Mouse (Mus musculus): ENCODE data around the gene Lhfpl2. TPM values are rescaled to one million over a fixed set of nuclear protein-coding genes. Genes with fewer than 3 reads are reported as not detected.

Lhfpl2 gene
- polyA plus RNA-seq, 1 experiment: 15.5 TPM

GRCm38 (mm10) chr13:94086090-94086808, 28.7 kb downstream of the Lhfpl2 start:
- peaks cover 51% of the 10 kb centered on the region for H3K36me3 ChIP-seq (ENCODE audit: control insufficient read depth, insufficient read depth)
- H3K4me3 ChIP-seq (ENCODE audit: insufficient read depth, poor library complexity, severe bottlenecking): no peak overlapping the region
- TF ChIP-seq USF1 (IDR thresholded peaks at IDR 0.05; ENCODE audit: low read depth) (no peak), MYOG (IDR thresholded peaks at IDR 0.05; ENCODE audit: control insufficient read depth, extremely low read depth, insufficient read length) (no peak), CEBPB (IDR thresholded peaks at IDR 0.05; ENCODE audit: low read depth) (no peak), MYOD1 (IDR thresholded peaks at IDR 0.05; ENCODE audit: control insufficient read depth, insufficient read length, low read depth) (no peak), MAX (IDR thresholded peaks at IDR 0.05) (no peak), CTCF (IDR thresholded peaks at IDR 0.05; ENCODE audit: control insufficient read depth, insufficient read depth, insufficient read length) (no peak), FOSL1 (IDR thresholded peaks at IDR 0.05; ENCODE audit: insufficient read depth, low read length, poor library complexity, severe bottlenecking) (no peak)
- H3K79me3 ChIP-seq (ENCODE audit: low read depth): peaks cover 45% of the 10 kb centered on the region
- H3ac ChIP-seq (ENCODE audit: control insufficient read depth, insufficient read length, low read depth): no peak overlapping the region
- H3K27me3 ChIP-seq (ENCODE audit: control insufficient read depth, insufficient read depth, insufficient read length): no peaks in the 10 kb centered on the region
- H3K79me2 ChIP-seq (ENCODE audit: control insufficient read depth, insufficient read depth): peaks cover 94% of the 10 kb centered on the region

DNA sequence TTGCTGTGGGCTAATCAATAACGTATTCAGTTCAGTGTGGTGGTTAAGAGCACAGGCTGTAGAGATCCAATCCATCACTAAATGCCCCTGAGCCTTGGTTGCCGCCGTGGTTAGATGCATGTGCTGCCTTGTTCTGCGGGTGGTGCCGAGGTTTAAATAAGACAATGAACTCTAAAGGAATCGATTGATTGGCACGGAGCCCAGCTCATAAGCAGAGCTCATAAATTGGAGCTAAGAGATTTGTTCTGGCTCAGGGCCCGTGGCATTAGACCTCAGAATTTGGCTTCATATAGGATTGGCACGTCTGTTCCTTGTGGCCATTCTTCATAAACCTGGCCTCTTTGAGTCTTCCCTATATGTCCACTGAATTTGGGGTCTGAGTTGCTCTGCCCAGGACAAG, 29.5 kb downstream of the Lhfpl2 start:
- Histone ChIP-seq H3K79me3 (ENCODE audit: low read depth) (peaks cover 45% of the 10 kb centered on the region), H3K79me2 (ENCODE audit: control insufficient read depth, insufficient read depth) (peaks cover 97% of the 10 kb centered on the region), H3K4me3 (ENCODE audit: insufficient read depth, poor library complexity, severe bottlenecking) (no peak overlapping the region), H3K27me3 (ENCODE audit: control insufficient read depth, insufficient read depth, insufficient read length) (no peaks in the 10 kb centered on the region), H3K36me3 (ENCODE audit: control insufficient read depth, insufficient read depth) (peaks cover 47% of the 10 kb centered on the region), H3ac (ENCODE audit: control insufficient read depth, insufficient read length, low read depth) (no peak overlapping the region)
- TF ChIP-seq MYOD1 (IDR thresholded peaks at IDR 0.05; ENCODE audit: control insufficient read depth, insufficient read length, low read depth) (no peak), FOSL1 (IDR thresholded peaks at IDR 0.05; ENCODE audit: insufficient read depth, low read length, poor library complexity, severe bottlenecking) (no peak), MYOG (IDR thresholded peaks at IDR 0.05; ENCODE audit: control insufficient read depth, extremely low read depth, insufficient read length) (no peak), USF1 (IDR thresholded peaks at IDR 0.05; ENCODE audit: low read depth) (no peak), MAX (IDR thresholded peaks at IDR 0.05) (no peak)

GRCm38 (mm10) chr13:94088788-94089187, 31.2 kb downstream of the Lhfpl2 start:
- no peak for TF ChIP-seq CEBPB (IDR thresholded peaks at IDR 0.05; ENCODE audit: low read depth)
- no peak for TF ChIP-seq CTCF (IDR thresholded peaks at IDR 0.05; ENCODE audit: control insufficient read depth, insufficient read depth, insufficient read length)
- TF ChIP-seq FOSL1 (IDR thresholded peaks at IDR 0.05; ENCODE audit: insufficient read depth, low read length, poor library complexity, severe bottlenecking): no peak
- TF ChIP-seq MYOD1 (IDR thresholded peaks at IDR 0.05; ENCODE audit: control insufficient read depth, insufficient read length, low read depth): no peak
- no peak for TF ChIP-seq MAX (IDR thresholded peaks at IDR 0.05)
- TF ChIP-seq MYOG (IDR thresholded peaks at IDR 0.05; ENCODE audit: control insufficient read depth, extremely low read depth, insufficient read length): no peak
- no peak for TF ChIP-seq USF1 (IDR thresholded peaks at IDR 0.05; ENCODE audit: low read depth)
- Histone ChIP-seq H3K36me3 (ENCODE audit: control insufficient read depth, insufficient read depth) (peaks cover 39% of the 10 kb centered on the region), H3ac (ENCODE audit: control insufficient read depth, insufficient read length, low read depth) (no peak overlapping the region), H3K79me2 (ENCODE audit: control insufficient read depth, insufficient read depth) (peaks cover 99% of the 10 kb centered on the region), H3K27me3 (ENCODE audit: control insufficient read depth, insufficient read depth, insufficient read length) (no peaks in the 10 kb centered on the region), H3K4me3 (ENCODE audit: insufficient read depth, poor library complexity, severe bottlenecking) (no peak overlapping the region), H3K79me3 (ENCODE audit: low read depth) (peaks cover 46% of the 10 kb centered on the region)

GRCm38 (mm10) chr13:94089286-94089685, 31.7 kb downstream of the Lhfpl2 start:
- Histone ChIP-seq H3K79me3 (ENCODE audit: low read depth) (peaks cover 44% of the 10 kb centered on the region), H3K36me3 (ENCODE audit: control insufficient read depth, insufficient read depth) (peaks cover 37% of the 10 kb centered on the region), H3ac (ENCODE audit: control insufficient read depth, insufficient read length, low read depth) (no peak overlapping the region), H3K4me3 (ENCODE audit: insufficient read depth, poor library complexity, severe bottlenecking) (no peak overlapping the region), H3K79me2 (ENCODE audit: control insufficient read depth, insufficient read depth) (peaks cover 99% of the 10 kb centered on the region), H3K27me3 (ENCODE audit: control insufficient read depth, insufficient read depth, insufficient read length) (no peaks in the 10 kb centered on the region)
- no peak for TF ChIP-seq MYOD1 (IDR thresholded peaks at IDR 0.05; ENCODE audit: control insufficient read depth, insufficient read length, low read depth)
- no peak for TF ChIP-seq FOSL1 (IDR thresholded peaks at IDR 0.05; ENCODE audit: insufficient read depth, low read length, poor library complexity, severe bottlenecking)
- no peak for TF ChIP-seq CTCF (IDR thresholded peaks at IDR 0.05; ENCODE audit: control insufficient read depth, insufficient read depth, insufficient read length)
- TF ChIP-seq CEBPB (IDR thresholded peaks at IDR 0.05; ENCODE audit: low read depth): no peak
- TF ChIP-seq USF1 (IDR thresholded peaks at IDR 0.05; ENCODE audit: low read depth): no peak
- TF ChIP-seq MAX (IDR thresholded peaks at IDR 0.05): no peak
- no peak for TF ChIP-seq MYOG (IDR thresholded peaks at IDR 0.05; ENCODE audit: control insufficient read depth, extremely low read depth, insufficient read length)

DNA sequence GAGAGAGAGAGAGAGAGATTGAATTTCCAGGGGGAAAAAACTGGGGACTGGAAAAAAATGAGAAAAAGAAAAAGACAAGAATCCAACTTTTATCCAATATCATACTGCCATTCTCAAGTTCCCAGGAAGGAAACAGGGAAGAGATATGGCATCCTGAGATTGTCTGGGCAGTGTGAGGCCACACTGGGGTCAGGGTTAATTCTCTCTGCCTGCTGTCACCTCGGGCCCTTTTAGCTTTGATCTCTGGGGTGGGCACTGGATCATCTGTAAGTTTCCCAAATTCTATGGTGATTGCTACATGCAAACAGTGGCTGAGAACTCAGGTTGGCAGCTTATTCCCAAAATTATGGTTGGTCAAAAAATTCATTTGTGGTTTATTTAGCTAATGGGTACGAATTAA, 33.8 kb downstream of the Lhfpl2 start:
- H3K79me3 ChIP-seq (ENCODE audit: low read depth): peaks cover 33% of the 10 kb centered on the region
- no peak overlapping the region for H3K4me3 ChIP-seq (ENCODE audit: insufficient read depth, poor library complexity, severe bottlenecking)
- H3K27me3 ChIP-seq (ENCODE audit: control insufficient read depth, insufficient read depth, insufficient read length): no peaks in the 10 kb centered on the region
- H3K36me3 ChIP-seq (ENCODE audit: control insufficient read depth, insufficient read depth): peaks cover 22% of the 10 kb centered on the region
- H3K79me2 ChIP-seq (ENCODE audit: control insufficient read depth, insufficient read depth): peaks cover 93% of the 10 kb centered on the region
- no peak for TF ChIP-seq MAX (IDR thresholded peaks at IDR 0.05)
- TF ChIP-seq CTCF (IDR thresholded peaks at IDR 0.05; ENCODE audit: control insufficient read depth, insufficient read depth, insufficient read length): no peak
- TF ChIP-seq CEBPB (IDR thresholded peaks at IDR 0.05; ENCODE audit: low read depth): no peak
- no peak overlapping the region for H3ac ChIP-seq (ENCODE audit: control insufficient read depth, insufficient read length, low read depth)

DNA sequence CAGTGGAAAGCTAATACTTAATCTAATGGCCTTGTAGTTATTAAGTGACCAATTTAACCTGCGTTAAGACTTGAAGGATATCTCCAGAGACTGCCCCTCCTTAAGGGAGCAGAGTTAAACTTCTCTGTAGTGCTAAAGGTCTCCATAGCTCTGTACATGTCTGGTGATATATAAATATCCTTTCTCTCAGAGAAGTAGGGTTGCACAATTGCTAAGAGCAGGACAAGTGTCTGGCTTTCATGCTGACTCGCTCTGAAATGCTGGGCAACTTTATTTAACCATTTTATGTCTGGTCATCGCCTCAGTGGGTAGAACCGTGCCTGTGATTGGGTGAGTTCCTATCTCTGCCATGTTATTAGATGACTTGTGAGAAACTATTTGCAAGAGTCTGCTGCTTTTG, 36.6 kb downstream of the Lhfpl2 start:
- TF ChIP-seq USF1 (IDR thresholded peaks at IDR 0.05; ENCODE audit: low read depth): no peak
- TF ChIP-seq CEBPB (IDR thresholded peaks at IDR 0.05; ENCODE audit: low read depth): peak; percentile 75
- peaks cover 93% of the 10 kb centered on the region for H3K79me2 ChIP-seq (ENCODE audit: control insufficient read depth, insufficient read depth)
- no peak overlapping the region for H3ac ChIP-seq (ENCODE audit: control insufficient read depth, insufficient read length, low read depth)
- H3K79me3 ChIP-seq (ENCODE audit: low read depth): peaks cover 36% of the 10 kb centered on the region
- peaks cover 12% of the 10 kb centered on the region for H3K36me3 ChIP-seq (ENCODE audit: control insufficient read depth, insufficient read depth)
- no peaks in the 10 kb centered on the region for H3K27me3 ChIP-seq (ENCODE audit: control insufficient read depth, insufficient read depth, insufficient read length)
- H3K4me3 ChIP-seq (ENCODE audit: insufficient read depth, poor library complexity, severe bottlenecking): no peak overlapping the region
